Mouse (Mus musculus): ENCODE data around the gene Duoxa1.

GRCm38 (mm10) chr2:122301921-122302573 lies 11.5 kb downstream of the Duoxa1 start:
- TF ChIP-seq CTCF (IDR thresholded peaks at IDR 0.05; ENCODE audit: control insufficient read depth, insufficient read depth, insufficient read length), result no peak
- no peak for TF ChIP-seq MYOG (IDR thresholded peaks at IDR 0.05; ENCODE audit: control insufficient read depth, extremely low read depth, insufficient read length)
- no peak for TF ChIP-seq MYOD1 (IDR thresholded peaks at IDR 0.05; ENCODE audit: control insufficient read depth, insufficient read length, low read depth)
- TF ChIP-seq FOSL1 (IDR thresholded peaks at IDR 0.05; ENCODE audit: insufficient read depth, low read length, poor library complexity, severe bottlenecking), result no peak
- no peak for TF ChIP-seq CEBPB (IDR thresholded peaks at IDR 0.05; ENCODE audit: low read depth)

Data from C2C12 (cell line).